Mouse (Mus musculus) lung, postnatal 0 days (tissue): ENCODE data around the gene Tas2r143.

Experiments used
- CTCF ChIP-seq: IDR thresholded peaks from 2 replicates; pipeline ENCODE4 v1.5.1; 2016; ENCODE audit warnings: antibody characterized with exemption, mild to moderate bottlenecking
- EP300 ChIP-seq: IDR thresholded peaks from 2 replicates; pipeline ENCODE4 v1.6.1; 2016; ENCODE audit warnings: antibody characterized with exemption, mild to moderate bottlenecking, control low read depth

DNA sequence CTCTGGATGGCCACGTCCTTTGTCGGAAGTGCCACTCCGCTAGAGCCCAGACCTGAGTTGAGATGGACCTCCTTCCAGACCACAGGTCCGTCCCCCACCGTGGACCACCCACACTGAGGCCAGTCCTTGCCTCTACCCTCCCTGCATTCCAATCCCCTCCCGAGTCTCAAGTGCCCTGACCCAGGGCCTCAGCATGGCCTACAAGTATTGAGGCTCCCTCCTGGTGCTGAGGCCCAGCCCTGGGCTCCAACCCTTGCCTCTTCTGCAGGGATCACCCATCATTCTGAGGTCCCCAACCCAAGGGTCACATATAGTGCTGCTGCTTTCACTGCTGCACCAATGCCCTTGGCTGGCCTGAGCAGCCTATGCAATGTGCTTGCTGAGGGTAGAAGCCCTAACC lies 42.1 kb upstream of the Tas2r143 start:
- TF ChIP-seq CTCF, result no peak
- TF ChIP-seq EP300, result no peak
